Mouse (Mus musculus) cerebellum, adult 9-10 months (tissue): Measurements from ENCODE around the gene Tenm3.

Experiments
- DNase-seq: peaks from one replicate; pipeline ENCODE4 v3.0.0; 2022

The Tenm3 gene

GRCm38 (mm10) chr8:48655381-48656043, 188.2 kb downstream of the Tenm3 start:
- DNase-seq = no peak

GRCm38 (mm10) chr8:48649845-48650244, 193.9 kb downstream of the Tenm3 start:
- DNase-seq = no peak

DNA sequence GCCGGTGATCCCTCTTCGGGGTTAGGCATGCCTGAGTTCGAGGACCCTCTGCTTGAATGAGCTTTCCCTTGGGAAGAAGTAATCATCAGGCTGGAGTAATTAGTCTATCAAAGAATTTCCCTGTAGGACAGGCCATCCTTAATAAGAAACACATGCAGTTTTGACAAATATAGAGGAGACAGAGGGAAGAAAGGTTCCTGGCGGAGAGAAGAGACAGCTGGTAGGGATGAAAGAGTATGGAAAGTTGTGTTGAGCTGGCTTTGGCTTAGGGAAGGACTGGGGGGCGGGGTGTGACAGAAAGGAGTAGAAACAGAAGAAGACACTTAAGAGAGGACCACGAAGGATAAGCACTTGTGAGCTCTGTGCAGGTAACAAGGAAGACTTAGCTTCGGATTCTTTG, 194.3 kb downstream of the Tenm3 start:
- DNase-seq = no peak

DNA sequence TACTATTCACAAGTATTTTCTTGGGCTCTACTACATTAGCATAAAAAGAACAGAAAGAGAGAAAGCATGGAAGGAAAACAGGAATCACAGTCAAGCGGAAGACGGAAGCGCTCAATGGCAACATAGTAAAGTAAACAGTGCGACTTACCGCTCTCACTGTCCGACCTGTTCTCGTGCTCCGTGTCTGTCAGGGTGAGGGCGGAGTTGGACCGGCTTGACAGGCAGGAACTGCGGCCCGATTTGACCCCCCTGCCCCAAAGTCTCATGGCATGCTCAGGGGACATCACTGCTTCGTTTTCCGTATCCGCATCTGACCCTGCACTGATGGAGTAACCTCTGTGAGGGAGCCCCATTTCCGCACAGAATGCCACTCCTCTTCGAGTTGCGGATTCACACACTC, 197.6 kb downstream of the Tenm3 start:
- no peak for DNase-seq

DNA sequence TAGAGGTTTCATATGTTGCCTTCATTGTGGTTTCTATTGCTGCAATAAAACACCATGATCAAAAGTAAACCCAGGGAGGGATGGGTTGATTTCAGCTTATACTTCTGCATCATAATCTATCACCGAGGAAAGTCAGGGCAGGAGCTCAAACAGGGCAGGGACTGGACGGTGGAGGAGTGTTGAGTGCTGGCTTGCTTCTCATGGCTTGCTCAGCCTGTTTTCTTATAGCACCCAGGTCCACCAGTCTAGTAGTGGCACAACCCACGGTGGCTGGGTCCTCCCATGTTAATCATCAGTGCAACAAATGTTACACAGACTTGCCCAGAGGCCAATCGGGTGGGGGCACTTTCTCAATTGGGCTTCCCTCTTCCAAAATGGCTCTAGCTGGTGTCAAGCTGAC, 205.6 kb downstream of the Tenm3 start:
- DNase-seq = no peak

- DNase-seq = no peak
These were observed 206.8 kb downstream of the Tenm3 start for GRCm38 (mm10) chr8:48636979-48637378.

DNA sequence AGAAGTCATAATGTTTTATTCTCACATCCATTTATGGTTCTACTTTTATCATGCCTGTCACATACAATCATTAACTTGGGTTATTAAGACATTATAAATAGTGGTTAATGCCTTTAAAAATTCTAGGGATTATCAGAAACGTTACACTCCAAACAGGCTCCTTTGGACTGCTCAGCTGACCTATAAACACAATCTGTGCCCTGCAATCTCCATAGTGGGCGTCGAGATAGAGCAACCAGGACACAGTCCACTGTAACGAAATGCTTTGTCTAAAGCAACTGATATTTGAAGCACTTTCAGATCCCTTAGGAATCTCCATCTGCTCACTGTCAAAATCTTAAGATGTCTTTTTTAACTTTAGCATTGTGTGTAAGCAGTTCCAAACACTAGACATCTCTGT, 207.9 kb downstream of the Tenm3 start:
- DNase-seq = no peak

- no peak for DNase-seq
These were observed 210.3 kb downstream of the Tenm3 start for GRCm38 (mm10) chr8:48633426-48633825.

DNA sequence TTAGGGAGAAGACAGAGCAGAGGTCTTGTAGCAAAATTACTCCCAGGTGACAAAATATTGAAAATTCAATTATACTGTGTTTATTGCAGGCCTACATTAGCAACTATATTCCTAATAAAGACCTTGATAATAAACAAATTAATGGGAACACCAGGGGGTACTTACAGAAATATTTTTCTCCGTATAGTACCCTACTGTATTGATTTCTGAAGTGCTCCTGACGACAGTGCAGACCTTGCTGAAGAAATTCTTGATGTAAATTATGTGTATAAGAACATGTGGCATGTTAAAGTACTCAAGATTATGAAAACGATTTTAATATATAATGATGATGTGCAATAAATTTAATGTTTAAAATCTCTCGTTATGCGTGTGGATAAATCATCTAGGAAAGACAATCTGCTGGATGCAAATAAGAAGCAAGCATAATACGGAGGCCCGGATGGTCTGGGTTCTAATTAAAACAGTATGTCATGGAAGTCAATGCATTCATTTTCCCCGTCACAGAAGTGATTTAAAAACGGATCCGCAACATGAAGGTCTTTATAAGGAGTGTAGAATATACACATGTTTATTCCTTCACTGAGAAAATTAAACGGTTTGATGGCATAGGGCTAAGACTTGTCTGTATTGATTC, 221.1 kb downstream of the Tenm3 start:
- DNase-seq = no peak

- no peak for DNase-seq
These were observed 228.7 kb downstream of the Tenm3 start for GRCm38 (mm10) chr8:48615088-48615487.

DNA sequence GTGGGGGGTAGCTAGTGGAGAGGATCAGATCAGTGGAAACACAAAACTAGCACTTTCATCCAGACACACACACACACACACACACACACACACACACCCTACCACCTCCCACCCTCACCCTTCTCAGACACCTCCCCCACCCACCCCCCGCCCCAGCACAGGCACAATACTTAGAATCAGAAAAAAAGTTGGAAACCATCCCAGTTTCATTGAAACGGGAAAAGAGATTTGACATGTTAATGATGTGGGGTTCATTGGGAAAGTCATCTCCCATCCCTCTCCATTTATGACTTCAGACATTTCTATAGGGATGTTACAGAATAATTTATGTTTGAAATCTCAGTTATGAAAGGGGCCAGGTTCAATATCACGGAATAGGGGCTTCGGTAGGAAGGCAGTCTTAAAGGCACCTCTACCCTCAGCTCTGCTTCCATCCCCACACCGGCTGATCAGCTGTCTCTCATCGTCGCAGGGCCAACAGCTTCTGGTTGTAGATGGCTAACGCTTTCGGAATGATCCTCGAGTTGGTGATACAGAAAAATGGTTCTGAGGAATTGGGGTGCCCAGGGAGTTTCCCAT, 231.7 kb downstream of the Tenm3 start:
- DNase-seq = no peak

DNA sequence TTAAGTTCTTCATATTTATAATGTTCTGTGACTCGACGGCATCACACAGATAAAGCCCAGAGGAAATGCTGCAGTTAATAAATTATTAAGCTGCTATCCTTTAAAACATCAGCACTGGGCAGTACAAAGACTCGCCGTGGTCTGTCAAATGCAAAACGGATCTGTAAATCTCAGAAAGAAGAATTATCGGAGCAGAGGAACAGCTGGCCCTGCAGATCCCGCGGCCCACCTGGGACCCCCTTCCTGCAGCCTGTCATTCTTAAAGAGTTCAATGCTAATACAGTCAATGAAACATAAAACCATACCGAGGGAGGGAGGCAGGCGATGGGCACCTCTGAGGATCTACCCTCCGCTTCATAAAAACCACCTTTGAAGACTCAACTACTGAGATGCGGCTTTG, 232.6 kb downstream of the Tenm3 start:
- no peak for DNase-seq

GRCm38 (mm10) chr8:48610316-48610715, 233.4 kb downstream of the Tenm3 start:
- no peak for DNase-seq

GRCm38 (mm10) chr8:48609684-48610083, 234.1 kb downstream of the Tenm3 start:
- DNase-seq = no peak

DNA sequence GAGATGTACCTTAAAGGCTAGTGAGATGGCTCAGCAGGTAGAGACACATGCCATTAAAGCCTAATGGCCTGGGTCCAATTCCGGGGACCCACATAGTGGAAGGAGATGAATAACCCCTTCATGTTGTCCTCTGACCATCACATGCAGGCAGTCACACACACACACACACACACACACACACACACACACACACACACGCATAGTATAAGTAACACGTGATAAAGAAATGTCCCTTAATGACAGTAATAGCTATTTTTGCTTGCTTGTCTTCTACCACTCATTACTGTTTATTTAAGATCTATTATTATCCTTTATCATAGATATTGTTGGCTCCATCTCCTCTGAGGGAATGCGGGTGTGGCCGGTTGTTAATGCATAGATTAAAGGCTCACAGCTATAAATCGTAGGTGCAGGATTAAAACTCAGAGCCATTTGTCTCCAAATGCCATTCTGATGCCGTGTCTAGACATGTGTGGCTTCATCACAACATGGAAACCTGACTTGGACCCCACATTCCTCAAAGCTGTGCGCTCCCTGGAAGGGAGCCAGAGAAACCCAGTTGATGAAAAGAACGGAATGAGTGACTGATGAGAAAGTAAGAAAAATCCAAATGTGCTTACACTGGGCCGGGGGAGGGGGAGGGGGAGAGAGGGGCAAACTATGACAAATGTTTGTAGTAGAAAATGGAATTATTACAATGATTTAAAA, 239.4 kb downstream of the Tenm3 start:
- no peak for DNase-seq

GRCm38 (mm10) chr8:48603165-48603840, 240.4 kb downstream of the Tenm3 start:
- no peak for DNase-seq

DNA sequence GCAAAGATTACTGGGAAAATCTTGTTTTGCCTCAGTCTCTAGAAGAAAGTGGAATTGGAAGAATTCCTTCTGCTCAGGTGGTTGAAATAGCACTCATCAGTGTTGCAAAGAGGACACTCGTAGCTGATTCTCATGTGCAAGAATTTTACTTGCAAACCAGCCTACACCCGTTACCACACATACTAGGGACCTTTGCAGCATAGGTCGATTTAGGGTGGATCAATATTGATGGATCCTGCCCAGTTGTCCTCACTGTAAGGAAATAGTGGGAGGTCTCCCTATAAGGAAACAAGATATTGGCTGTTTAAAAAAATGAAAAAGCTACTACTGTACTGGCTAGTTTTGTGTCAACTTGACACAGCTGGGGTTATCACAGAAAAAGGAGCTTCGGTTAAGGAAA, 242.1 kb downstream of the Tenm3 start:
- no peak for DNase-seq

- no peak for DNase-seq
These were observed 244.7 kb downstream of the Tenm3 start for GRCm38 (mm10) chr8:48599028-48599427.

DNA sequence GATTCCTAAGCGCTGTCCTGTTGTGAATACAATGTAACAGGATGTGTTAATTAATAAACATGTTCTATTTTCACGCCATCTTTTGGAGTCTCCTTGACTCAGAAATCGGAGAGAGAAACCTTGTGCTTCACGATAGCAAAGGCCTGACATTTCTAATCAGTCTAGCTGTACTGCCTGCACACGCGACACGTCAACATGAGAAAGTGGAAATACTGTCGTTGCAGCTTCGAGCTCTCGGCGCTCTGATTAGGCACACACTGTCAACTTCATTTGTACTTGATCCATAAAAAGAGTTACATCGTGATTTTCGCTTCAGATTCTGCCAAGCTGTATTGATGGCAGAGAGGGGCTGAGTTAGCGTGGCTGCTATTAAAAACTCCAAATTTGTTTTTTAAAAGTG, 247.4 kb downstream of the Tenm3 start:
- no peak for DNase-seq

GRCm38 (mm10) chr8:48591818-48592217, 251.9 kb downstream of the Tenm3 start:
- no peak for DNase-seq

DNA sequence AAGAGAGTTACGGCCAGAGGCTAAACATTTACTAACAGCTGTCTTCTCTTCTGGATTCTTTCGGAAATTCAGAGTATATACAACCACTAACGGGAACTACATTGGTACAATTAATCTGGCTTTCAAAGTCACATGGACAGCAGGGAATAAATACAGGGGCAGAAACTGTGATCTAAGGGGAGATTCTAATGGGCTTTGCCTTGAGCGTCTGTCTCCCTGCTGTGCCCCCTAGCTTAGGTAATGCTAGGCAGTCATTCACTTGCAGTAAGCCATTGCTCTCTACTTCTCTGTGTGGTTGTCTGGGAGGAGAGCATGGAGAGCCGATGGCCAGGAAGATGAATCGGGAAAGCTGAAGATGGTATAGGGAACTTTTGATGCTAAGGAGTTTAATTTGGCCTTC, 264.0 kb downstream of the Tenm3 start:
- DNase-seq = no peak

- DNase-seq = no peak
These were observed 264.6 kb downstream of the Tenm3 start for GRCm38 (mm10) chr8:48579144-48579543.

GRCm38 (mm10) chr8:48572941-48573340, 270.8 kb downstream of the Tenm3 start:
- DNase-seq = no peak
